Mouse (Mus musculus) embryonic facial prominence, embryonic 15.5 days (tissue): ENCODE results near the gene Bcl7a. TPM values are rescaled to one million over a fixed set of nuclear protein-coding genes. Genes with fewer than 3 reads are reported as not detected.

Source experiments
- ATAC-seq: fragments of 200-750 bp; cut with Nextera tagmentation; 2 replicates; pipeline ENCODE4 v1.8.0; 2017; ENCODE audit warnings: low read depth, moderate TSS enrichment; ENCODE audit not compliant: insufficient number of reproducible peaks, low FRiP score, low TSS enrichment
- H3K27ac ChIP-seq: fragments of 300-500 bp; sonication (generic); replicated peaks from 2 replicates; pipeline ENCODE4 v1.5.1; 2015; ENCODE audit warnings: mild to moderate bottlenecking, inconsistent platforms
- H3K27me3 ChIP-seq: fragments of 300-500 bp; sonication (generic); 2 replicates; pipeline ENCODE4 v1.6.1; 2015; ENCODE audit warnings: inconsistent platforms
- H3K36me3 ChIP-seq: fragments of 300-500 bp; sonication (generic); 2 replicates; pipeline ENCODE4 v1.6.1; 2015; ENCODE audit warnings: mild to moderate bottlenecking, inconsistent platforms
- H3K4me1 ChIP-seq: fragments of 300-500 bp; sonication (generic); 2 replicates; pipeline ENCODE4 v1.6.1; 2015; ENCODE audit warnings: inconsistent platforms
- H3K4me2 ChIP-seq: fragments of 300-500 bp; sonication (generic); replicated peaks from 2 replicates; pipeline ENCODE4 v1.6.1; 2015; ENCODE audit warnings: mild to moderate bottlenecking, inconsistent platforms
- H3K4me3 ChIP-seq: fragments of 300-500 bp; sonication (generic); replicated peaks from 2 replicates; pipeline ENCODE4 v1.5.1; 2015; ENCODE audit warnings: mild to moderate bottlenecking, inconsistent platforms
- H3K9ac ChIP-seq: fragments of 300-500 bp; sonication (generic); 2 replicates; pipeline ENCODE4 v1.6.1; 2015; ENCODE audit warnings: inconsistent platforms
- H3K9me3 ChIP-seq: fragments of 300-500 bp; sonication (generic); replicated peaks from 2 replicates; pipeline ENCODE4 v1.6.1; 2016; ENCODE audit warnings: inconsistent platforms
- WGBS: fragments of 180-500 bp; shearing (Covaris S2); methylation state at CpG from one replicate; pipeline ENCODE4 v1.1.7; 2015; 5-methylcytosine and 5-hydroxymethylcytosine counted together
- polyA plus RNA-seq: library from polyadenylated mRNA; unstranded; fragments of >200 nt; fragmentation: Nextera tagmentation; extraction: Ambion mirVana; gene quantifications from 2 replicates; pipeline ENCODE4 v1.2.1, GENCODE M21; 2015

Bcl7a gene
- polyA plus RNA-seq, 1 experiment from 2014 or later: 31.0 TPM

DNA sequence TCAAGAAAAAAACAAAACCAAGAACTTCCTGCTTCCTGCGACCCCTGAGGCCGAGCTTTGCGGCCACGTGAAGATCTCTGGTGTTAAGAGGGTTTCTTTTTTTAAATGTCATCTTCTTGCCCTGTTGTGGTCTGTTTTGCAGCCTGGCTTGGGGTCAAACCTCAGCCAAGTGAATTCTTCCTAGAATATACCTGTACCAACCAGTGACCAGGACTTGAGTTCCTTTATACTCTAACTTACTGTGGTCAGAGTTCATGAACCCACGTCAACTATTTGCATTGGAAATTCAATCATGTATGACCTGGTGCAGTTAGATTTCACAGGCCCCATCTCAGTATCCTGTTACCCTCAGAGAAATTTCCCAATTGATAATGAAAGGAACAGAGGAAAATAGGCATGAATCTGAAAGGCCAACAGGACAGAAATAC is 35.9 kb downstream of the Bcl7a start:
- H3K4me2 ChIP-seq: no peak overlapping the region
- WGBS: 35% methylated on average over 5 of the region's 5 CpGs
- H3K4me1 ChIP-seq: peaks cover 17% of the 10 kb centered on the region; the same call in 1 of the 2 replicates
- H3K27me3 ChIP-seq: no peaks in the 10 kb centered on the region
- H3K9ac ChIP-seq: no peak overlapping the region
- H3K36me3 ChIP-seq: 0 out of 2 replicates have a peak, but pooled peaks cover under 1% of the 10 kb centered on the region
- ATAC-seq: no peak
- H3K9me3 ChIP-seq: no peaks in the 10 kb centered on the region
- no peak overlapping the region for H3K4me3 ChIP-seq
- no peak overlapping the region for H3K27ac ChIP-seq

DNA sequence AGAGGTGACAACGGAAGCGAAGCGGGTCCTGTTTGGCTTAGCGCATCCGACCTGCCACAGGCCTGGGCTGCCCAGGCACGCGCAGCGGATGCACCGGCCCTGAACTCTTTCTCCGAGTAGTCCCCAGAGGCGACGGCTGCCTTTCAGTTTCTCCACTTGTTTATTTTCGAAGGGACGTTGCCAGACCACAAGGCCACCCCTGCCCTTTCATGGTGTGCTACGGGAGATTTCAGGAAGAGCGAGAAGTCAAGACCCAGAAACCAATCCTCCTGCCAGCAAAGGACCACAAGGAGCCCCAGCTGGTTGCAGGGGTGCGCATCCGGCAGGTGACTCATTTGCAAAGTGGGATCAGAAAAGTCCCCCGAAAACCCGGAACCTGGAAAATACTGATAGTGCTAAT is 38.3 kb downstream of the Bcl7a start:
- no peak overlapping the region for H3K4me3 ChIP-seq
- H3K9ac ChIP-seq: no peak overlapping the region
- 22% methylated on average over 20 of the region's 20 CpGs for WGBS
- H3K27me3 ChIP-seq: no peaks in the 10 kb centered on the region
- peaks cover 17% of the 10 kb centered on the region; the same call in 1 of the 2 replicates for H3K4me1 ChIP-seq
- H3K4me2 ChIP-seq: peak overlapping the region; percentile 26
- ATAC-seq: no peak
- no peaks in the 10 kb centered on the region for H3K9me3 ChIP-seq
- no peaks in the 10 kb centered on the region for H3K36me3 ChIP-seq
- no peak overlapping the region for H3K27ac ChIP-seq

DNA sequence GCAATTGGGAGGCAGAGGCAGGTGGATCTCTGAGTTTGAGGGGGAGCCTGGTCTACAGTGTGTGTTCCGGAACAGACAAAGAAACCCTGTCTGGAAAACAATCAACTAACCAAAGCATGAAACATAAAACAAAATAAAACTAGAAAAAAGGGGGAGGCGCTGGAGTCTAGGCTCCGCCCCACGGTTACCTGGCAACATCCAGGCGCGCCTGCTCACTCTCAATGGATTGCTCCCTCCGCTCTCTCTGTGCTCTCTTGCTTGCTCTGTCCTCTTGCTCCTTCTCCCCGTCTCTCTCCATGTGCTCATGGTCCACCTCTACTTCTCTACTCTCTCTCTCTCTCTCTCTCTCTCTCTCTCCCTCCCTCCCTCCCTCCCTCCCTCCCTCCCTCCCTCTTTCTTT is 39.1 kb downstream of the Bcl7a start:
- no peak for ATAC-seq
- 88% methylated on average over 8 of the region's 8 CpGs for WGBS
- Histone ChIP-seq H3K27ac (no peak overlapping the region), H3K27me3 (no peaks in the 10 kb centered on the region), H3K36me3 (no peaks in the 10 kb centered on the region), H3K9ac (no peak overlapping the region), H3K4me2 (no peak overlapping the region), H3K4me1 (peaks cover 14% of the 10 kb centered on the region; the same call in 1 of the 2 replicates), H3K9me3 (no peaks in the 10 kb centered on the region), H3K4me3 (no peak overlapping the region)

DNA sequence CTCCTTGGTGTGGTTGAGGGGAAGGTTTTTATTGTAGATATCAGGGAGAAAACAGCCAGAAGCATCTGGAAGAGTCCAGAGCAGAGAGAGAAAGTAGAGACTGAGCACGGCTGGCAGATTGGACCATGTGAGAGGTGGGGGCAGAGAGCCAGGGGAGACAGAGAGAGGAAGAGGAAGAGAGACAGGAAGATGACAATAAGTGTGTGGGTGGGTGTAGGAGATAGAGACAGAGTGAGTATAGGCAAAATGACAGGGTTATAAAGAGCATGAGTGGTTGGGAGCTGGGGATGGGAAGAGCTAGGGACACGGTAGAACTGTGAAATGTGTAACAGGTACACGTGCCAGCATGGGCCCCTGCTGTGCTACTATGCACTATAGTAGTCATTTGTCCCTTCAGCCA is 44.8 kb downstream of the Bcl7a start:
- Histone ChIP-seq H3K27me3 (no peaks in the 10 kb centered on the region), H3K36me3 (no peaks in the 10 kb centered on the region), H3K27ac (no peak overlapping the region), H3K4me2 (no peak overlapping the region), H3K9ac (no peak overlapping the region), H3K4me1 (peaks cover 6% of the 10 kb centered on the region), H3K4me3 (no peak overlapping the region), H3K9me3 (no peaks in the 10 kb centered on the region)
- 32% methylated on average over 3 of the region's 3 CpGs for WGBS
- no peak for ATAC-seq

DNA sequence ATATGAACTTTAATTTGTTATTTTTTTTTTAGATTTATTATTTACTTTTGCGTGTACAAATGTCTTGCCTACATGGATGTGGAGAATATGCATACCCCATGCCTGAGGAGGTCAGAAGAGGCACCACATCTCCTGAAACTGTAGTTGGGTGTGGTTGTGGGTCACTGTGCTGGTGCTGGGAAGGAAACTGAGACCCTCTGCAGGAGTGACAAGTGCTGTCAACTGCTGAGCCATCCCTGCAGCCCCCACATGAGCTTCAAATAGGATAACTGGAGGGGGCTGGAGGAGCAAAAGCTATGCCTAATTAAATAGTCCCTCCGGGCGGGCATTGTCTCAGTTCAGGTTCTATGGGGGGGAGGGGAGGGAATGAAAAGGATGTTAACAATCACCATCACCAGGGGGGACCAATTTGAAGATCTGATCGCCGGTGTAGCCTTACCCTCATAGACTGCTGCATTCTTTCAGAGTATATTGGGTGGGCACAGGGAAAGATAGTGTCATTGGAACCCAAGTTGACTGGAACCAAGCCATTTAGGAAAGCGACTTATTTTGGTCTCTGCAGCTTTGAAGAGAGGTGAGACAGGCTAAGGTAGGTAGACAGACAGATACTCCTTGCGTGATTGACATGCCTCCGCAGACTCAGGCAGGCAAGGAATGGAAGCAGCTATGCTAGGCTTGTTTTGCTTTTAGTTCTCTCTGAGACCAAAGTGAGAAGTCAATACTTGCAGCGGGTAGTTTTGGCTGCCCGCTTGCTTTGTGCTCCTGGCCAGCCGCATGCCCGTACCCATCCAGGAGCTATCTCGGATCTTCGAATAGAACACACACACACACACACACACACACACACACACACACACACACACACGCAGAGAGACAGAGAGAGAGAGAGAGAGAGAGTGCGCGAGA is 47.2 kb downstream of the Bcl7a start:
- Histone ChIP-seq H3K4me1 (peaks cover 19% of the 10 kb centered on the region), H3K4me2 (peak overlapping the region; percentile 63), H3K36me3 (no peaks in the 10 kb centered on the region), H3K27me3 (no peaks in the 10 kb centered on the region), H3K4me3 (peak overlapping the region; percentile 44), H3K9ac (no peak overlapping the region), H3K27ac (no peak overlapping the region), H3K9me3 (no peaks in the 10 kb centered on the region)
- ATAC-seq: no peak
- 3% methylated on average over 17 of the region's 17 CpGs for WGBS

DNA sequence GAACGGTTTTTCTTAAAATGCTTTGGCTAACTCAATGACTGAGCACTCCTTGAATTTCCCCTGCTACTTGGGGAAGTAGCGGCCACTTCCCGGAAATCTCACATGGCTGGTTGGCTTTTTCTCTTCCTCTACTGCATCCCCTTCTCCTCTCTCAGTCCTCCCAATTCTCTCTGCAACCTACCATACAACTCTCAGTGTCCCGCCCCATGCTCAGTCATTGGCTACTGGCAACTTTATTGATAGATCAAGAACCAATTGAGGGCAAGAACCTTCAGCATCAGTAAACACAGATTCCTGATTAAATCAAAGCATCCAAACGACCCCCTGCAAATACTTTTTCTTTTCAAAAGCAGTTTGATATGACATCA is 47.8 kb downstream of the Bcl7a start:
- ATAC-seq: no peak
- no peaks in the 10 kb centered on the region for H3K9me3 ChIP-seq
- no peaks in the 10 kb centered on the region for H3K27me3 ChIP-seq
- H3K27ac ChIP-seq: no peak overlapping the region
- 2% methylated on average over 5 of the region's 5 CpGs for WGBS
- H3K4me3 ChIP-seq: peak overlapping the region; percentile 44
- H3K4me1 ChIP-seq: peaks cover 25% of the 10 kb centered on the region
- H3K9ac ChIP-seq: no peak overlapping the region
- peak overlapping the region; percentile 63 for H3K4me2 ChIP-seq
- H3K36me3 ChIP-seq: no peaks in the 10 kb centered on the region

DNA sequence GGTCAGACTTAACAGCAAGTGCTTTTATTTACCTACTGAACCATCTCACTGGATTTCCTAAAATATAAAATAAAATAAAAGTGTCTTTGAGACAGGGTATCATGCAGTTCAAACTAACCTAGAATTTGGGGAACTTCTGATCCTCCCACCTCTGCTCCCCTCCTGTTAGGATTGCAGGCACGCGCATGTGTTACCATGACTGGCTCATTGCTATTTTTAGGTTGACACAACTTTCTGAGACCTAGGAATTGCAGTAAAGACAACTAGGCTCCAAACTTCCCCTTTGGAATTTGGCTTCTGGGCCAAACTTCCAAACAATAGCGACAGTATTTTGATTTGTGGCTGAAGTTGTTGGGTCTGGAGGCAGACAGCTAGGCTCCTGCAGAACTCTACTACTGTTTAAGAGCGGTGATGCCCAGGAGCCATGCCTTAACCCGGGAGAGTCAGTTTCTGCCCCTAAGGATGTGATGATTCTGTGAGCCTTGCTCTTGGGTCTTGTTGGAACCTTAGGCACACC is 50.2 kb downstream of the Bcl7a start:
- H3K27ac ChIP-seq: peak overlapping the region; percentile 85
- H3K36me3 ChIP-seq: no peaks in the 10 kb centered on the region
- peak overlapping the region; percentile 96 for H3K4me3 ChIP-seq
- H3K9ac ChIP-seq: no peak overlapping the region
- WGBS: 18% methylated on average over 5 of the region's 5 CpGs
- peaks cover 44% of the 10 kb centered on the region for H3K4me1 ChIP-seq
- peak overlapping the region; percentile 83 for H3K4me2 ChIP-seq
- no peaks in the 10 kb centered on the region for H3K9me3 ChIP-seq
- no peaks in the 10 kb centered on the region for H3K27me3 ChIP-seq
- ATAC-seq: no peak

DNA sequence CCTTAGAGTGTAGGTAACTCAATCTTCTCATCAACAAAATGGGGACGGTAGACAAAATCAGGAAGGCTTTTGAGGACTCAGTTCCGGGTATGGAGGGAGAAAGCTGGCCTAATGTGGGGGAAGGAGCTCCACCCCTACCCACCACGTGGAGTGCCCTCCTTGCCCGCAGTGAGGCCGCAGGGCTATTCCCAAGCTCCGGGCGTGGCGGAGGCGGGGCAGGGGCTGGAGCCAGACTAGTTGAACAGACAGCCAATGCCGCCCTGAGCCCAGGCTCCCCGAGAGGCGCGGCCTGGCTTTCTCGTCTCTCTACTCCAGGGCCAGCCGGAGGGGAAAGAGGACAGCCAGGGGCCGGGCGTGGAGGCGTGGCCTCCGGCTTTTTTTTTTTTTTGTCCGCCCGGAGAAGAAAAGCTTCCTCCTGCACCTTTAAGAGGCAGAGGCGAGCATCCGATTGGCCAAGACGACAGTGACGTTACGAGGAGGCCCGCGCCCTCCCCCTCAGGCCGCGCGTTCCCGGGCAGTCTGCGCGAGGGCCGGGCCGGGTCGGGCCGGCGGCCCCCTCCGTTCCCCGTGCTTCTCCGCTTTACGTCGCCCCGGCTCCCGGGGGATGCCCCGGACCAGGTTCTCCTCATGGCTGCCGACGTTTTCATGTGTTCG is 50.8 kb downstream of the Bcl7a start, which contains the start of gene Mlxip:
Mlxip (plus strand) TSS at position 496 of the 654 bp plus-strand sequence.
- H3K27ac ChIP-seq: peak within 1 kb of the TSS; percentile 85
- H3K4me1 ChIP-seq: peaks cover 44% of the 10 kb centered on the region
- H3K9me3 ChIP-seq: no peaks in the 10 kb centered on the region
- under 1% methylated on average over 39 of the region's 50 CpGs for WGBS
- peak within 1 kb of the TSS; percentile 83 for H3K4me2 ChIP-seq
- no peaks in the 10 kb centered on the region for H3K36me3 ChIP-seq
- peak within 1 kb of the TSS; percentile 95 for H3K9ac ChIP-seq
- H3K27me3 ChIP-seq: no peaks in the 10 kb centered on the region
- H3K4me3 ChIP-seq: peak within 1 kb of the TSS; percentile 96
- peak; percentile 95 for ATAC-seq

DNA sequence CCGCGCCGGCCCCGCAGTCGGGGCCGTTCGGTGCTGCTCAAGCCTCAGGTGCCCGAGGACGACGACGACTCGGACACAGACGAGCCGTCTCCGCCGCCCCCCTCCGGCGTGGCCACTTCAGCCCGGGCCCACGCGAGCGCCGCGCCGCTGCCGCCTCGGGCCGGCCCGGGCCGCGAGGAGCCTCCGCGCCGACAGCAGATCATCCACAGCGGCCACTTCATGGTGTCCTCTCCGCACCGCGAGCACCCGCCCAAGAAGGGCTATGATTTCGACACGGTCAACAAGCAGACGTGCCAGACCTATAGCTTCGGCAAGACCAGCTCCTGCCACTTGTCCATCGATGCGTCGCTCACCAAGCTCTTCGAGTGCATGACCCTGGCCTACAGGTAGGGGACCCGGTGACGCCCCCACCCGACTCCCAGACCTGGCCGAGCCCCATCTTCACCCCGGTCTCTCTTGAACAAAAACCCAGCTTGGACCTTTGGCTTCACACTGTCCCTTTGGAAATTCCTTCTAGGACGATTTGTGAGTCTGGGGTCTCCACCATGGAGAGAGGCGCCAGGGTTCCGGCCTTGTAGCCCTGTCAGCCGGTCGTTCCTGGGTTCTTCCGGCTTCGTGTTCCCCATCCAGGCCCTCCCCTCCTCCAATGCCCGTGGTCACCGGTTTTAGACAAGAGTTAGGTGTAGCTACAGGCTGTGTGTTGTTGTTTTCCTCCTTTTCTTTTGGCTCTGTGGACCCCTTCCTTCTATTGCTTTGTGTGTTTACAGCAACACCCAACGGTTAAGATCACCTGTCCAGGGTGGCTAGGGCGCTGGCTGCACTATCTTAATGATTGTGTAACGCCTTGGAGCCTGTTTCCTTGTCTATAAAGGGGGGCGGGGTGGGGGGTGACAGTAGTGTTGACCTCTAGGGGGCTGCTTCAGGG is 51.6 kb downstream of the Bcl7a start:
- WGBS: under 1% methylated on average over 62 of the region's 65 CpGs
- H3K4me1 ChIP-seq: peaks cover 44% of the 10 kb centered on the region
- peak overlapping the region; percentile 96 for H3K4me3 ChIP-seq
- H3K27me3 ChIP-seq: no peaks in the 10 kb centered on the region
- 0 out of 2 replicates have a peak, but pooled peaks have one; percentile 5 for ATAC-seq
- H3K36me3 ChIP-seq: no peaks in the 10 kb centered on the region
- H3K27ac ChIP-seq: peak overlapping the region; percentile 85
- peak overlapping the region; percentile 95 for H3K9ac ChIP-seq
- no peaks in the 10 kb centered on the region for H3K9me3 ChIP-seq
- peak overlapping the region; percentile 83 for H3K4me2 ChIP-seq

DNA sequence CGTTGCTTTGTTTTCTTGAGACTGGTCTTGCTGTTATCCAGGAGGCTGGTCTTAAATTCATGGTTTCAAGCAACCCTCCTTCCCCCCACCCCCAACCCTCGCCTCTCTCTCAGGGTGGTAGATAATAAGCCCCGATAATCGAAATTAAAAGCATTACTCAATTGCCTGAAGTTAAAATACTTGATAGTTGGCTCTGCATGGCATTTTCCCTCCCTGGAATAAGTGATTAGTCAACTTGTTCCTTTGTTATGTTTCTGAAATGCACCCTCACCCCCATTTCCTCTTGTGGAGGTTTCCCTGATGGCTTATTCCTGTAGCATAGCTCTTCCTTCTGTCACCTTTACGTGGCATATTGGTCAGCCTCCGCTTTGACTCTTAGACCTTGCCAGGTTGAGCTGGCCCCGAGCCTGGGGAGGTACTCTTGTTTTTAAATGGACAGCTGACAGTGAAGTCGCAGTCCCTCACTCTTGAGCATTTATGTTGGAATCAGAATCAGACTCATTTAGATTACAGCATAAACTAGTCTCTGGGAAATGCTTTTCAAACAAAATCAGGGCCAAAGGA is 53.3 kb downstream of the Bcl7a start:
- Histone ChIP-seq H3K9me3 (no peaks in the 10 kb centered on the region), H3K27me3 (no peaks in the 10 kb centered on the region), H3K4me1 (peaks cover 38% of the 10 kb centered on the region), H3K27ac (0 out of 2 replicates have a peak overlapping the region, but pooled peaks have one; percentile 5), H3K4me2 (peak overlapping the region; percentile 83), H3K4me3 (peak overlapping the region; percentile 96), H3K36me3 (no peaks in the 10 kb centered on the region), H3K9ac (no peak overlapping the region)
- no peak for ATAC-seq
- 48% methylated on average over 8 of the region's 8 CpGs for WGBS
